In the genomic region with DNA sequence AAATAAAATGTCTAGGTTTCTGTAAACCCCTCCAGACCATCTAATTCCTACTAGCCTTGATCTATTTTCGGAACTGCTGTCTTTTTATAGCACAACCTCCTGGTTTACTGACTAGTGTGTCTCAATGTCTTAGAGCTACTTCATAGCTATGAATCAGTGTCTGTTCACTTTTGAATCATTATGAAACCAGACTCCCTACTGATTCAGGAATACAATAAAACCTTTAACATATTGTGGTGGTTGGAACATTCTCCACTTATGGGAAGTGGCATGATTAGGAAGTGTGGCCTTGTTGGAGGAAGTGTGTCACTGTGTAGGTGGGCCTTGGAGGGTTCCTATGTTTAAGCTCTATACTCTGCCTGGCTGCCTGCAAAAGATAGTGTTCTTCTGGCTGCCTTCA, we compare ENCODE assay signal across 34 mouse cellular contexts. TPM values are rescaled to one million over a fixed set of nuclear protein-coding genes. Genes with fewer than 3 reads are reported as not detected.
"Had no signal": no experiment of that assay in that cellular context is flagged by ENCODE, and none has a peak within 500 bp of the region (broad histone marks: within the 10 kb centered on the region; RNA-seq: fewer than 3 reads in every experiment).

No protein-coding gene starts in this region.

- H3K27ac ChIP-seq: hindbrain, embryonic 10.5 days; hindbrain, embryonic 12.5 days; hindbrain, embryonic 14.5 days; intestine, embryonic 15.5 days; kidney, postnatal 0 days; limb, embryonic 13.5 days; limb, embryonic 15.5 days; liver, embryonic 12.5 days had no signal

- H3K9ac ChIP-seq: heart, embryonic 12.5 days; hindbrain, embryonic 12.5 days; hindbrain, embryonic 14.5 days; intestine, embryonic 15.5 days; limb, embryonic 13.5 days; limb, embryonic 15.5 days; liver, embryonic 12.5 days had no signal

- ATAC-seq: hindbrain, embryonic 16.5 days; inflammation-experienced regulatory T-cells, adult 6 months; intestine, embryonic 15.5 days; intestine, postnatal 0 days; liver, embryonic 12.5 days had no signal

- DNase-seq: gastrocnemius, postnatal 14 days; gastrocnemius, postnatal 36 days; heart, adult 18-20 months; heart, postnatal 10 days; heart, postnatal 4 days; kidney, adult 18-20 months; kidney, adult 8-10 months; kidney, postnatal 14 days; kidney, postnatal 36 days; layer of hippocampus, adult 9-11 months; layer of hippocampus, postnatal 36 days; left cerebral cortex, postnatal 4 days had no signal

- H3K4me3 ChIP-seq: heart, embryonic 12.5 days; hindbrain, embryonic 10.5 days; hindbrain, embryonic 12.5 days; intestine, embryonic 15.5 days; limb, embryonic 13.5 days; limb, embryonic 15.5 days; liver, embryonic 12.5 days had no signal

- H3K9me3 ChIP-seq: heart, embryonic 12.5 days; hindbrain, embryonic 10.5 days; hindbrain, embryonic 12.5 days; intestine, embryonic 15.5 days; limb, embryonic 13.5 days; limb, embryonic 15.5 days; liver, embryonic 12.5 days had no signal

- H3K4me2 ChIP-seq: heart, embryonic 12.5 days; hindbrain, embryonic 12.5 days; hindbrain, embryonic 14.5 days; intestine, embryonic 15.5 days; limb, embryonic 13.5 days; limb, embryonic 15.5 days; liver, embryonic 12.5 days had no signal

- H3K27me3 ChIP-seq: heart, embryonic 12.5 days; hindbrain, embryonic 12.5 days; intestine, embryonic 15.5 days; limb, embryonic 13.5 days; limb, embryonic 15.5 days; liver, embryonic 12.5 days had no signal

- H3K4me1 ChIP-seq: heart, embryonic 12.5 days; hindbrain, embryonic 10.5 days; hindbrain, embryonic 12.5 days; intestine, embryonic 15.5 days; limb, embryonic 13.5 days; limb, embryonic 15.5 days; liver, embryonic 12.5 days had no signal

RNA-seq across cellular contexts. Expression of gene Ankrd34c, which starts 43.1 kb away (rescaled TPM):
- total RNA-seq: gastrocnemius, adult 18-20 months; gastrocnemius, adult 8-10 months; gastrocnemius, postnatal 14 days; gastrocnemius, postnatal 36 days; heart, adult 18-20 months; heart, adult 8-10 months; heart, postnatal 10 days; heart, postnatal 25 days; heart, postnatal 4 days; liver, adult 2 months had no signal
- polyA plus RNA-seq: heart, embryonic 12.5 days; heart, embryonic 14.5 days; heart, embryonic 16.5 days; hindbrain, embryonic 10.5 days; hindbrain, embryonic 12.5 days; inflammation-experienced regulatory T-cells, adult 6 months; intestine, embryonic 15.5 days; intestine, postnatal 0 days; kidney, embryonic 14.5 days; kidney, postnatal 0 days; large intestine, adult 2 months; limb, embryonic 11.5 days; limb, embryonic 13.5 days; liver, adult 2 months; liver, embryonic 12.5 days had no signal
